Mouse (Mus musculus): Measurements from ENCODE around the gene Epb41l3.

Epb41l3 gene

DNA sequence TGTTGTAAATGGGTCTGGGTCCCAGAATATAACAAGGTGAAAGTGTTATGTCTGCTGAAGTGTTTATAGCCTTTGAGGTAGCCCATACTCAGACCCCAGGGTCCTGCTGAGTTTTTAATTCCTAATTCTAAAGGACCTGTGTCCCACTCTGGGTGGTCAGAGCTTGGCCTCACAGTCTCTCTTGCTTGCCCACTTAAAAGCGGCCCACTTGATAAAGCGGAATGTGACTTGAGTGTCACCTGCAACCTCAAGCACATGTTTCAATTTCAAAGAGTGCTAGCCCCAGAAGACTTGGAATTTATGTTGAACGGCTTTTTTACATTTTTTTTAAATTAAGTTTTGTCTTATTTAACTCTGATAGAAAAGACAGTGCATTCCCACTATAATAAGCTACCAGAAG lies 16.1 kb downstream of the Epb41l3 start:
- no peak for TF ChIP-seq GATA4 (IDR thresholded peaks at IDR 0.05; ENCODE audit: insufficient replicate concordance, low read length)

- TF ChIP-seq GATA4 (IDR thresholded peaks at IDR 0.05; ENCODE audit: insufficient replicate concordance, low read length): no peak
Observed at GRCm38 (mm10) chr17:69097068-69097467, 21.6 kb downstream of the Epb41l3 start.

DNA sequence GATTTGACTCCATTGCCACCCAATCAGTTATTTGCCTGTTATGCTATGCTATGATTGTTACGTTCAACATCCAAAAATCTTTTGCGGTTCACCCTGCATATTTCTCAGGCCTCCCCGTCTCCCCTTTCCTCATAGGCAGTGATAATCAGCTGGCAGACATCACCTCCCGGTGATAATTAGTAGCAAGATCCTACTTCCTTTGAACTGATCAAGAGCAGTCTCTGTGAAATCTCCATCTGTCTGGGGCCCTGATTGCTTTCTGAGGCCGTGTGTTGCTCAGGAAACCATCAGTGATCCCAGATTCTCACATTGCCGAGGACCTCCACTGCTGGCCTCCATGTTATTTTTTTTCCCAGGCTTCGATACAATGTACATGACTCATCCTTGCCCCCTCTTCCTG lies 22.5 kb downstream of the Epb41l3 start:
- no peak for TF ChIP-seq GATA4 (IDR thresholded peaks at IDR 0.05; ENCODE audit: insufficient replicate concordance, low read length)

GRCm38 (mm10) chr17:69103326-69103725 lies 27.8 kb downstream of the Epb41l3 start:
- TF ChIP-seq GATA4 (IDR thresholded peaks at IDR 0.05; ENCODE audit: insufficient replicate concordance, low read length): no peak

GRCm38 (mm10) chr17:69105035-69105798 lies 29.7 kb downstream of the Epb41l3 start:
- no peak for TF ChIP-seq GATA4 (IDR thresholded peaks at IDR 0.05; ENCODE audit: insufficient replicate concordance, low read length)

- no peak for TF ChIP-seq GATA4 (IDR thresholded peaks at IDR 0.05; ENCODE audit: insufficient replicate concordance, low read length)
Observed at GRCm38 (mm10) chr17:69105799-69106401, 30.4 kb downstream of the Epb41l3 start.

DNA sequence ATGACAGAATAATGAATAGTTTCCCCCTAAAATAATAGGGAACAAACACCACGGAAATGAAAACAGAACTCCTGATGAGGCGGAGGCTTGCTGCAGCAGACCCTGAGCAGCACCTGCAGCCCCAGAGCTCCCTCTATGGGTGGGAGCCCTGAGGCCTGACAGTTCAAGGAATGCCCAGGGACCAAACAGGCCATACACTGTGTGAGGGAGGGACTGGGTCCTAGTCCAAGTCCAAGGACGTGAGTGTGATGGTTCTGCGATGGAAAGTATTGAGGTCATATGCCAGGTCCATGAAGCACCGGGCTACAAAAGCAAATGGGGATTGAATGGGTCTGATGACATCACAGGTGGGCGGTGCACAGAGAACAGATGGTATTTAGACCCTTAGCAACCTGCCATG lies 33.7 kb downstream of the Epb41l3 start:
- no peak for TF ChIP-seq GATA4 (IDR thresholded peaks at IDR 0.05; ENCODE audit: insufficient replicate concordance, low read length)

DNA sequence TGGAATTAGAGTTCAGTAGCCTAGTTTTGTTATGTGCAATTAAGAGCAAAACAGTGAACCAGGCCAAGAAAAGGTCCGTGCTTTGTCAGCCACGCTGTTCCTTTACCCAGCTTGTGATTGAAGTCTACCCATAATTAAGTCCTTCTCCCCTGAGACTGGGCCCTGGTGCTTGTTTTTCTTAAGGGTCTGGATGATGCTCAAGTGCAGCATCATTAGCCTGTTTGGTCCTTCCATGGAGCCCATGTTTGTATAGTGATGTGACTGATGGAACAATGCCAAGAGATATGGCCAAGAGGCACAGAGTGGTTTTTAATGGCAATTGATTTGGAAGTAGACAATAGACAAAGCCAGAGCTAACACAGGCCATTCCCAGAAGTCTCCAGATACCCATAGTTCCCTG lies 36.7 kb downstream of the Epb41l3 start:
- TF ChIP-seq GATA4 (IDR thresholded peaks at IDR 0.05; ENCODE audit: insufficient replicate concordance, low read length): no peak

GRCm38 (mm10) chr17:69119183-69119582 lies 43.7 kb downstream of the Epb41l3 start:
- TF ChIP-seq GATA4 (IDR thresholded peaks at IDR 0.05; ENCODE audit: insufficient replicate concordance, low read length): no peak

- no peak for TF ChIP-seq GATA4 (IDR thresholded peaks at IDR 0.05; ENCODE audit: insufficient replicate concordance, low read length)
Observed at GRCm38 (mm10) chr17:69120533-69121358, 45.3 kb downstream of the Epb41l3 start.

GRCm38 (mm10) chr17:69127436-69127835 lies 52.0 kb downstream of the Epb41l3 start:
- TF ChIP-seq GATA4 (IDR thresholded peaks at IDR 0.05; ENCODE audit: insufficient replicate concordance, low read length): no peak

- no peak for TF ChIP-seq GATA4 (IDR thresholded peaks at IDR 0.05; ENCODE audit: insufficient replicate concordance, low read length)
Observed at GRCm38 (mm10) chr17:69127981-69128380, 52.5 kb downstream of the Epb41l3 start.

GRCm38 (mm10) chr17:69129434-69129833 lies 54.0 kb downstream of the Epb41l3 start:
- no peak for TF ChIP-seq GATA4 (IDR thresholded peaks at IDR 0.05; ENCODE audit: insufficient replicate concordance, low read length)

DNA sequence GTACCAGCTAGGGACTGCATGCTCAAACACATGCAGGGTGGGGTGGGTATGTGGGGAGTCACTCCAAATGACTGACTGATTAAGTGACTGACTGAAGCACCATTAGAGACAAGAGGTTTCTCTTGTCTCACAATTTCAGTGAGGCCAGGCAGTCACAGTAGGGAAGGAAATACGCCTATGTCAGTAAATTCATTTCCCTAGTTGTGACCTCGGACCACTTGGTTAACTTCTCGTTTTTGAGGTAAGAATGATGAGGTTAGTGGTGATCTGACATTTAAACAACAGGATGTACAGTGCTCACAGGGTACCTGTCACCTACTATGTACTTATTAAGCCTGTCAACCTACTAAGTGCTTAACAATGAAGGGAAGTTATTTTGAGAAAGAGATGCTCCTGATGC lies 67.5 kb downstream of the Epb41l3 start:
- no peak for TF ChIP-seq GATA4 (IDR thresholded peaks at IDR 0.05; ENCODE audit: insufficient replicate concordance, low read length)

- TF ChIP-seq GATA4 (IDR thresholded peaks at IDR 0.05; ENCODE audit: insufficient replicate concordance, low read length): no peak
Observed at GRCm38 (mm10) chr17:69150826-69151225, 75.3 kb downstream of the Epb41l3 start.

GRCm38 (mm10) chr17:69151281-69151680 lies 75.8 kb downstream of the Epb41l3 start:
- no peak for TF ChIP-seq GATA4 (IDR thresholded peaks at IDR 0.05; ENCODE audit: insufficient replicate concordance, low read length)

Measured in liver, adult (tissue).